Mouse (Mus musculus) adrenal gland, adult 10 weeks (tissue): Measurements from ENCODE around the gene Vmn2r61. TPM values are rescaled to one million over a fixed set of nuclear protein-coding genes. Genes with fewer than 3 reads are reported as not detected.

ENCODE experiments used
- polyA plus RNA-seq: library from polyadenylated mRNA; stranded (reverse); fragments of 350-450 nt; fragmentation: Illumina TruSeq; extraction: RNeasy Lipid Tissue Mini Kit (QIAGEN cat#74804); gene quantifications from one replicate; pipeline ENCODE4 v1.2.3, GENCODE M21; 2014; ENCODE audit warnings: low read depth, low replicate concordance

The Vmn2r61 gene
- not detected for polyA plus RNA-seq

GRCm38 (mm10) chr7:42259753-42260152 is at the start of gene Vmn2r61:
TSS of gene Vmn2r61 (plus strand) at chr7:42260053.

Other genes with a start within 250 kb of the Vmn2r61 start
- not detected for gene Vmn2r59, start 201.0 kb upstream of the Vmn2r61 start, polyA plus RNA-seq
- not detected for gene Vmn2r60, start 152.3 kb upstream of the Vmn2r61 start, polyA plus RNA-seq
- gene 4933421I07Rik, start 188.1 kb downstream of the Vmn2r61 start, polyA plus RNA-seq: not detected
- gene Zfp141, start 245.7 kb downstream of the Vmn2r61 start, polyA plus RNA-seq: 31.4 TPM